Mouse (Mus musculus) E14TG2a.4 (cell line): ENCODE results near the gene Celf2.

Source experiments
- CTCF ChIP-seq: conservative IDR thresholded peaks from 2 replicates; pipeline ENCODE4 v1.5.1; 2014; ENCODE audit warnings: low read length
- NANOG ChIP-seq: IDR thresholded peaks from 2 replicates; pipeline ENCODE4 v1.6.1; 2014; ENCODE audit warnings: borderline replicate concordance, low read length, mixed read lengths
- POU5F1 ChIP-seq: IDR thresholded peaks from 2 replicates; pipeline ENCODE4 v1.6.1; 2014; ENCODE audit warnings: low read length, borderline replicate concordance

DNA sequence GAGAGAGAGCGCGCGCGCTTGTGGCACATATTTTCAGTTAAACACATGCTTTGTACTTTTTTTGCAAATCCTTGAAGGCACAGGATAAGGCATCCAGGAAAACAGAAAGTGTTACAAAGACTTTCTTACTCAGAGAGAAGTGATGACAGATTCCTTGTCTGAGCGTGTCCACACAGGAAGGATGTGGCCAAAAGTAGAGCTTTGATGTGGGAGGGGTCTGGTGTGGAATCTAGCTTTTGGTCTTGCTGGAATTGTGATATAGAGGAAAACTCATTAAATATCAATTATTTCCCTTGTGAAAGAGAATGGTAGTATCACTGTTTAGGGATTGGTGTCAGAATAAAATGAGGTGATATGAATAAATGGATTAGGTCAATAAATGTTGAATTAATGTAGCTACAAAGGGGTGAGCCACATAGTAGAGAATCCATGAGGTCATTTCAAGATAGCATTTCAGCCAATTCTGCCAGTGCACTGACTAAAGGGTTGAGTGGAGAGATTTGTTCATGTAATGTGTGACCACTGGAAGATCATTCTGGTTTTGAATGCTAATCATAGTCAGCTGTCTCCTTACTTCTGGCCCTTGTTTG lies 25.3 kb upstream of the Celf2 start:
- TF ChIP-seq CTCF (no peak), NANOG (no peak), POU5F1 (no peak)
